Mouse (Mus musculus): ENCODE measurements at regions not wholly inside any gene's neighbourhood (a gene's known extent, or its start where the extent isn't known, plus 50 kb on each side); places are given as distances from the start of the nearest gene placed in this dataset.

GRCm38 (mm10) chr10:124945257-124945656, 444.0 kb downstream of the Slc16a7 start:
- DNase-seq, result no peak

DNA sequence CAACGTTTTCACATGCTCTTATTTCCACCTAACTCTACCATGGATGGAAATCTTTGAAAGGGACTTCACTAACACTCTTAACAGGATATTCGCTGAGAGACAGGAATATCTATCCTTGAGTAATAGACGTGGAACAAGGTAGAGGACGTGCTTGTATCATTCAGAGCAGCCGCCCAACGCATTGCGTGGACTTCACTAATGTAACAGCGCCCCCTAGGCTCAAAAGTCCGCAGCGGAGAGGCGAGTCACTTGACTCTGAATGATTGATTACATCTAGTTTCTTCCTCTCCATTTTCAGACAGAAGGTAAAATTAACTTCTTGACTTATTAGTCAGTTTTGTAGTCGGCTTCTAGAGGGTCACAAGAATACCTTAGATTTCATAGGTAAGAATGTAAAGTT, 447.1 kb downstream of the Slc16a7 start:
- peak; percentile 23 for DNase-seq

- DNase-seq, result no peak
Measured at GRCm38 (mm10) chr10:124927218-124927617, 462.0 kb downstream of the Slc16a7 start.

DNA sequence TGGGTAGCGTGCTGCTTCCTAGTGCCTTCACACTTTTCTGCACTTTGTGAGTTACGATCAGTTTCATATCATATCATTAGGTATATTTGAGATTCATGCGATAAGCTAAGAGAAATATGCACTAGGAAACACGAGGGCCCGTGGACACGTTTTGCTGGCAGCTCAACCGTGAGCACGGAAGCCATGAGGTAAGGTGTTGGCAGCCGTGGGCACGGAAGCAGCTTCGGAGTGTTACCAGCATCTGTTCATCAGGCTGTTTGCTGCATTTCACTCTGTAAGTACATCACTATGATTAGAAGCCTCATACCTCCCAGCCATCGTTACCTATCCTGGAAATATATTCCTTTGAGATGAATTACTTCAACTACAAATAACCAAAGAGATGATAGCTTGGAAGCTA, 489.2 kb downstream of the Slc16a7 start:
- DNase-seq, result no peak

DNA sequence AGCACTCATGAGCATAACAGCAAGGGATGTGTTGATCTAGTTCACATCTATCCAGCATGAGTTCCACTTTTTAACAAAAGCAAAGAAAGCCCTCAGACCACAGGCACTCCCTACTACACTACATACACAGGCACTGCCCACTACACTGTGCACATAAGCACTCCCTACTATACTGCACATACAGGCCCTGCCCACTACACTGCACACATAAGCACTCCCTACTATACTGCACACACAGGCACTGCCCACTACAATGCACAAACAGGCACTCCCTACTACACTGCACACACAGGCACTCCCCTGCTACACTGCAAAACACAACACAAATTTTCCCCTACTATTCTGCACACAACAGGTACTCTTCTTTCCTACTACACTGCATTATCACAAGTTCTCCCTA, 510.7 kb downstream of the Slc16a7 start:
- no peak for DNase-seq

- peak; percentile 37 for DNase-seq
Measured at GRCm38 (mm10) chr10:124877706-124878105, 511.6 kb downstream of the Slc16a7 start.

DNA sequence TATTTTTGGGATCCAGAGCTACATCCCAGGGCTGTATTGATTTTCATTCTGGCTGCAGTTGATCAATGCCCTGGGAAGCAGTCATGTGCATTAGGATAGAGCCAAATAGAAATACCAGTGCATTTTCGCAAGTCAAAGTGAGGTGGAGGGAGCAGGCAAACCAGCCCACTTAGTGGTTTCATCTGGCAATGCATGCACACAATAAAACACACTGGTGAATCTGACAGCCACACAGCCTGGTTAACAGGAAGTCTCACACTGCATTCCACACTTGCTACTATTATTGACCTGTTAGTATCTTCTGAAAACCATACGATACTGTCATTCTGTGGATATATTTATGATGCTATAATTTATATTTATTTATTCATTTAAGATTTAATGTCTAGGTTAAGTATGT, 517.1 kb downstream of the Slc16a7 start:
- DNase-seq, result no peak

DNA sequence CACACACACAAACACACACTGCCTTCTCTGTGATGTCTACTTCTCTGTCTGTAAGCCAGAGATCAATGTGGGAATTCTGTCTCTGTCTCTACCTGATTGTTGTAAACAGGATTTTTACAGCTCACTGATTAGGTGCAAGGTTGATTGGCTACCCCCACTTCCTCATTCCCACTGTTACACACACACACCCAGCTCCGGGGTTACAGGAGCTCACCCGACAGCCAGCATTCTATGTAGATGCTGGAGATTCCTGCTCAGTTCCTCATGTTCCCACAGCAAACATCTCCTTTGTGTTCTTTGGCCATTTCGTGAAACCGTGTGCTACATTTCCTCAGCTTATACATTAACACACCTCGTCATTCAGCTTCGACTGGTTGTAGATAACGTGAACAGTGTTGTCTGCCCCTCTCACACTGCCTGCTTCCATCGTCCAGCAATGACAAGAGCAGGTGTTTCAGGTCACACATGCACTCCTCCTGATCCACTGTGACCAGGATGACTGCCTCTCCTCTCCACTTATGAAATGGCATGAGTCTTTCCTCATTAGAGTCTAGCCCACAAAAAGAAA, 546.6 kb downstream of the Slc16a7 start:
- DNase-seq, result no peak

GRCm38 (mm10) chr10:124833930-124834329, 555.3 kb downstream of the Slc16a7 start:
- no peak for DNase-seq

GRCm38 (mm10) chr10:124803997-124804614, 585.2 kb downstream of the Slc16a7 start:
- no peak for DNase-seq

Data from adrenal gland, postnatal 25 days (tissue).